Mouse (Mus musculus) adrenal gland, adult 18-20 months (tissue): ENCODE results near the gene Ttc30b. TPM values are rescaled to one million over a fixed set of nuclear protein-coding genes. Genes with fewer than 3 reads are reported as not detected.
A peak's percentile ranks its signal among the peaks of the same experiment; 100 is the strongest.
"Not testable (repeated sequence)": the region's sequence is repeated elsewhere in the genome, so short reads cannot be mapped to it uniquely, and the experiment has no call there.

Experiments
- DNase-seq, 2 experiments: peaks; one replicate each; pipeline ENCODE4 v3.0.0; 2021 to 2022; ENCODE audit warnings: low spot score in 2 of 2
- long read RNA-seq, 2 experiments: library from polyadenylated mRNA; stranded (forward); transcript quantifications; one replicate each; pipeline ENCODE4 v2.0.0; 2021
- total RNA-seq, 2 experiments: library from RNA; stranded (reverse); gene quantifications; 1 replicate in 1 of 2; 2 replicates in 1 of 2; pipeline ENCODE4 v1.2.3; 2021

The Ttc30b gene
- 10 to 100 TPM; 12.3 to 12.6 TPM for total RNA-seq
- long read RNA-seq, experiment 1, transcript Ttc30b-201 (1 exons, 2,737 nt) = major isoform, 11 of 11 reads
- long read RNA-seq, experiment 1, partial matches to known transcripts = 0 of 11 reads
- long read RNA-seq, experiment 1, other reads (novel, unspliced or antisense) = 0 of 11 reads
- long read RNA-seq, experiment 2, transcript Ttc30b-201 (1 exons, 2,737 nt) = major isoform, 38 of 38 reads
- long read RNA-seq, experiment 2, partial matches to known transcripts = 0 of 38 reads
- long read RNA-seq, experiment 2, other reads (novel, unspliced or antisense) = 0 of 38 reads

GRCm38 (mm10) chr2:75938117-75939063 is at the start of gene Ttc30b:
Gene Ttc30b (minus strand): TSS chr2:75938585.
- peak; percentile 68 to 73 for DNase-seq

DNA sequence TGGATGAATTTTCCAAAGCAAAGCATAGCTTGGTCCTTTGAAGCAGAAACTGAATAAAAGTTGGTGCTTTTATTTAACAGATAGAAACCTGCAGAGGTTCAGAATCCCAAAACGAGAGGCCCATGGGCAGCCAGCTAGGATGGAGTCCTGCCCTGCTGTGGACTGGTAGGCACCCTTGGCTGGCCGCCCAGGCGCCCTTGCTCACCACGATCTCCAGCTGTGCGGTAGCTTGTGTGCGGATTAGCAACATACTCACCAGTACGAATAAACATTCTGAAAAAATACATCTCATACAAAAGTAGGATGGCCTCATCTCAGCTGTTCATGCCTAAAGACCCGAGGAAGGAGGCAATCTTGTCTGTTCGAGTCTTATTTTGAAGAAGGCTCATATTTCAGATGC is 49.4 kb upstream of the Ttc30b start:
- no peak for DNase-seq

DNA sequence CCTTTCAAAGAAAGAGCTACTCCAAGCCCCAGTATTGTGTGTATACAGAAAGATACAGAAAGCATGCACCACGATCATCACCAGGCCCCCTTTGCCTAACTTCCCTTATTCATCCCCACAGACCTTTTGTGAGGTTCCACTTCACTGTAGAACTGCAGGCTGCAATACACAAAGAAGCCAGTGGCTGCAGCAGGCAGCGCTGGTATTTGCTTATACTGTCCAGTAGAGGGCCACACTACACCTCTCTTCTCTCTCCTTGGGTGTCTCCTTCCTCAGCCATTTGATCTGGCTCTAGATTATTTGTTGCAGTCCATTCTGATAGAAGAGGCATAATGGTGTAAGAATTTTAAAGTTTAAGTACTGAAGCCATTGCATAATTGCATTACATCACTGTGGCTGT is 46.7 kb upstream of the Ttc30b start:
- no peak for DNase-seq

- no peak for DNase-seq
These were observed 45.5 kb upstream of the Ttc30b start for GRCm38 (mm10) chr2:75983847-75984246.

DNA sequence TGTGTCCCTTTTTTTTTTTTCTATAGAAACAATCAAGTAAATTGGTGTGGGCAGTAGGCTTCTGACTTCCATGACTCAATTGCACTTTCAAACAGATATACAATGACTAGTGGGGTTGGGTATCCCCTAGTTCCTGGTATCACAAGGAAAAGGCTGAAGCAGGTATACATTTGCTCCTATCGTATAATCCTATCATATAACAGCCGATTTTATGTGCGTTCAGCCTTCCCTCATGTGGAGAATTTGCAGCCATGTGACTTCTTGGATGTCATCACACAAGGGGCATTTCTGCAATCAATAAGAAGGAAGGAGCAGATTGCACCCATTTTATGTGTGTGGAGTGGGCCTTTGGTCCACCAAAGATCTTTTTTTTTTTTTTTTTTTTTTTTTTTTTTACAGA is 44.7 kb upstream of the Ttc30b start:
- DNase-seq = no peak

GRCm38 (mm10) chr2:75982626-75983025 is 44.2 kb upstream of the Ttc30b start:
- DNase-seq = no peak

GRCm38 (mm10) chr2:75981440-75982081 is 43.2 kb upstream of the Ttc30b start, which contains the start of gene Ttc30a1:
Gene Ttc30a1 (minus strand): TSS chr2:75981967.
- DNase-seq = peak; percentile 55 to 70

- DNase-seq = not testable (repeated sequence)
These were observed 42.6 kb upstream of the Ttc30b start for GRCm38 (mm10) chr2:75980933-75981439.

GRCm38 (mm10) chr2:75977752-75978368 is 39.5 kb upstream of the Ttc30b start, which contains the start of gene Ttc30a2:
Gene Ttc30a2 (minus strand): TSS chr2:75978170.
- DNase-seq = not testable (repeated sequence)

DNA sequence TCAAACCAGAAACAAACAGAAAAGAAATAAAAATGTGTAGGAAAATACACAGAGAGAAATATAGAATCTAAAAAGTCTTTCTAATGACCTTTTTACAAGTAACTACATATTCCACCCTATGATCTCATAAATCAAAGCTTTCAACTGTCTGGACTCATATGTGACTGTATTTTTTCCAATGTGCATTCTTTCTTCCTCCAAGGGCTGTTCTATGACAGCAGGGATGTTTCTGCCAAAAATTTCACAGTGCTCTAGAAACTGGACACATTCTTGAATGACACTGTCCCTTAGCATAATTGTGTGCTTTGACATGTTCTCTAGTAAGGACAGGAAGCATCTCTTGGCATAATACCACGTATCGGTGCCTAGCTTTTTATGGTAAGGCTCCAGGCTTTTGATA is 37.7 kb upstream of the Ttc30b start:
- DNase-seq = not testable (repeated sequence)

- no peak for DNase-seq
These were observed 35.7 kb upstream of the Ttc30b start for GRCm38 (mm10) chr2:75974131-75974530.

DNA sequence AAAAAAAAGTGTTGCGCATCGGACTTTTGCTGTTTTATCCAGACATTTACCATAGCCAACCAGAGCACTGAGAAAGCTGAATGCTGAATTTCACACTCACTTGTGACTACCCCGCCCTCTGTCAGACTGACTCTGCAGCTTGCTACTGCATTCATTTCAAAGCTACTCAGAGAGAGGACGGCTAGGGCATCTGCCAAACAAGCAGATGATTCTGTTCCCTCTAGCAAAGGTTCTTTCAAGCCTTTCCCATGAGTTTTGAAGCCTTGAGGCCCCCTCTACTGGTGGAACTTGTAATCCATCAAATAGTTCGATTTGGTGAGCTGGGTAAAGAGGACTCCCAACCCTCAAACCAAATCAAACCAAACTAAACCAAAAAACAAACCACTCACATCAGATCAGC is 26.6 kb upstream of the Ttc30b start:
- peak; percentile 34 to 43 for DNase-seq

DNA sequence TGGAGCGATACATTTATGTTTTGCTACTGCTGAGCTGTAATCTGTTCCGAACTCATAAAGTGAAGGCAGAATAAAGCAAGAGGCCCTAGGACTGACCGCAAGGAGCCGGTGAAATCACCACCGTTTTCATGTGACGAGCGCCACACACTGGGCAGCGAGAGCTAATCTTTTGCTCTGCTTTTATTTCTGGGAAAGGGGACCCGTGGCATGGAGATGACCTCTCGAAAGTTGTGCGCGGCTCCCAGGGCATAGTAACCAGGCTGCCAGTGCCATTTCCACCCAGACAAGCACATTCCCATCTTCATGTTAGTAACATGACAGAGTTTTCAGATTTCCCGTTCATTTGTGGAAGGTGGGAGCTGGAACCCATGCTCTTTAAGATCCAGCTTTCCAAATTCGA is 26.1 kb upstream of the Ttc30b start:
- peak; percentile 65 to 70 for DNase-seq

DNA sequence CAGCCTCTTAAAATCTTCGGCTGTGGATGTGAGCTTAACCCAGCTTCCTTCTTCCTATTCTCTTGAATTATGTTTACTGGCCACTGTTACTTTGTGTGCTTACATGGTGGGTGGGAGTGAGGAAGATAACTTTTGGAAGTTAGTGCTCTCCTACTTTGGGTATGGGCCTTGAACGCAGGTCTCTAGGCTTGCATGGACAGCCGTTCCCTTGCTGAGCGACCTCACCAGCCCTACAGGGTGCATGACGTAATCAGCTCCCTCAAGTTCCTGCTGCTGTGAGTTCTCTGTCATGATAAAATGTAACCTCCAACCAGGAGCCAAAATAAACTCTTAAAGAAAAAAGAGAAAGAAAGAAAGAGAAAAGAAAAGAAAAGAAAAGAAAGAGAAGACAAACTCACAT is 25.7 kb upstream of the Ttc30b start:
- DNase-seq = no peak

- DNase-seq = no peak
These were observed 24.9 kb upstream of the Ttc30b start for GRCm38 (mm10) chr2:75963211-75963840.

GRCm38 (mm10) chr2:75960366-75961330 is 22.3 kb upstream of the Ttc30b start:
- DNase-seq = peak; percentile 37 to 60

DNA sequence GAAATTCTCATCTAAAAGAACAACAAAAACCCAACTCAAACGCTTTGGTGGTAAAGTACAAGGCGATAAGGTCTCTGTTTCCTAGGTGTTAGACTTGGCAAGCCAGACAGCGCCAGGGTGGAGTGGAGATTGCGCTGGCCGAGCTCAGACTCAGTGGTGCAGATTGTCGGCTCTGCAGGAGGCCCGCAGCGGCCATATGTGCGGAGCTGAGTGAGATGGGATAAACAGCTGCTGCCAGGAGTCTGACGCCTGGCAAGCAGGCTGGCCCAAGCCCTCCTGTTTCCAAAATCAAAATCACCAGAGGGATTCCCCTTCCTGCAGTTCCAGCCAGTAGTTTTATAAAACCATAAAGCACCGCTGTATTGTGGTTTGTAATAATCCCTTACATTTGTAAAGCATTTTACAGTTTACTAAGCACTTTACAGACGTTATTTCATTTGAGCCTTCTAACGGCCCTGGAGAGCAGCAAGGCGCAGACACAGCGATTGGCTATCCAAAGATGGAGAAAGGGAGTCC is 21.5 kb upstream of the Ttc30b start:
- no peak for DNase-seq

GRCm38 (mm10) chr2:75959183-75959849 is 20.9 kb upstream of the Ttc30b start:
- DNase-seq = peak in 1 of 2 experiments; percentile 36
